Mouse (Mus musculus) heart, postnatal 36 days (tissue): ENCODE measurements around the gene Syn2. TPM values are rescaled to one million over a fixed set of nuclear protein-coding genes. Genes with fewer than 3 reads are reported as not detected.

ENCODE experiments used
- DNase-seq, 2 experiments: peaks; one replicate each; pipeline ENCODE4 v3.0.0; 2021 to 2022
- intact Hi-C: fragments of 180-260 bp; cut with DNase I; formaldehyde crosslinking; loops from one replicate; pipeline ENCODE4 v1.15.1; 2025
- total RNA-seq, 2 experiments: library from RNA; stranded (reverse); gene quantifications; 2 replicates each; pipeline ENCODE4 v1.2.3; 2021

Gene Syn2
- total RNA-seq, 2 experiments from 2014 or later: 3.4 to 5.7 TPM

DNA sequence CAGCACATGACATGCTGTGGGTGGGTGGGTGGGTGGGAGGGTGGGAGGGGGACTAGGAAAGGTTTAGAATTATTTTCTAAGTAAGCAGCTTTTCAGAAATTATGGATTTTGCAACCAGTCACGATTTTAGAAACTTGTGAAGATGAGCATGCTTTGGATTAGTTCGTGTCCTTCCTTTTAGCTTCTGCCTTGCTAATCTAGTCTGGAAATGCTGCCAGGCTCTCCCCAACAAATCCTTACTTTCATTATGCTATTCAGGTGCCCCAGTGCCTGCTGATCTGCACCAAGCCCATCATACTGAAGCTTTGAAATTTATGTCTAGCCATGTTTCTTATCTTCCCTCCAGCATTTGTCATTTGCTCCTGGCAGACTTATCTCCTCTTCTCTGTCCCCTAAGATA, 34.8 kb downstream of the Syn2 start:
- no peak for DNase-seq
- intact Hi-C loops: no loop called here

GRCm38 (mm10) chr6:115174845-115175244, 40.1 kb downstream of the Syn2 start:
- DNase-seq: peak in 1 of 2 experiments; percentile 12
- intact Hi-C loops: loop anchor here (1.0 to 2.0 kb wide), 3 partner anchors 50 to 364 kb away; no protein-coding TSS in a partner anchor

DNA sequence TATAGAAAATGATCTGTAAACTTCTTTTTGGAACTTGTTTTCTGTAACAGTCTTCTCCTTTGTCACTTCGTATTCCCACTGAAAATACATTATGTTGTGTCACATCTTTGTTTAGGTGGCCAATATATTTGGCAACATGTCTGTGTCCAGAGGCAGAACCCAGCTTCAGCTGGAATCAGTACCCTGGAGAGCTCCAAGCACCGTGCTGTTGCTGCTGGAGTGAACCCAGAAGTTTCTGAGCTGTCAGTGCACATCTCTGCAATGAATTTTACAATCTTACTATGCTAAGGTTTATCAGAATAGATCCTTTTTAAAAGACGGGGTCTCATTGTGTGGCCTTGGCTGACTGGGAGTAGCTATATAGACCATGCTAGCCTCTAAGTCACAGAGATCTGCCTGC, 44.1 kb downstream of the Syn2 start:
- intact Hi-C loops: no loop called here
- DNase-seq: peak; percentile 13 to 30

GRCm38 (mm10) chr6:115181094-115181493, 46.4 kb downstream of the Syn2 start:
- no peak for DNase-seq
- intact Hi-C loops: no loop called here

DNA sequence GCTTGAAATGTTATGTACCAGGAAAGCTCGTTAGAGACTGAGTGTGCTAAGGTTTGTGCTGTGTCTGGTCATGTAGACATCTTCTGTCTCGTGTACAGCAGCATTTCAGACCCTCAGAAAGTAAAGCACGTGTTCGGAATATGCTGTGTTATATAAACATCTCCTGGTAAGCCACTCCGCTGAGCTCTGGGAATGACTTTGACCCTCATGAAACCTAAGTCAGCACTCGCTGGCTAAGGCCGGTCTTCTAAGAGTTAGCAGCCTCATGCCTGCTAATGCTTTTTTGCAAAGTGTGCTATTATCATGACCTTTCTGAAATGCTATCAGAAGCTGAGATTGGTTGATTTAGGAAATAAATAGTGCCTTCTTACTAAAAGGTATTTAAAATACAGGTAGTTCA, 56.4 kb downstream of the Syn2 start:
- intact Hi-C loops: no loop called here
- DNase-seq: no peak

- intact Hi-C loops: no loop called here
- no peak for DNase-seq
These were observed 66.1 kb downstream of the Syn2 start for GRCm38 (mm10) chr6:115200753-115201152.

GRCm38 (mm10) chr6:115203029-115203428, 68.3 kb downstream of the Syn2 start:
- intact Hi-C loops: no loop called here
- no peak for DNase-seq

- intact Hi-C loops: no loop called here
- no peak for DNase-seq
These were observed 75.5 kb downstream of the Syn2 start for GRCm38 (mm10) chr6:115210187-115210586.

GRCm38 (mm10) chr6:115210820-115211219, 76.1 kb downstream of the Syn2 start:
- intact Hi-C loops: no loop called here
- no peak for DNase-seq

DNA sequence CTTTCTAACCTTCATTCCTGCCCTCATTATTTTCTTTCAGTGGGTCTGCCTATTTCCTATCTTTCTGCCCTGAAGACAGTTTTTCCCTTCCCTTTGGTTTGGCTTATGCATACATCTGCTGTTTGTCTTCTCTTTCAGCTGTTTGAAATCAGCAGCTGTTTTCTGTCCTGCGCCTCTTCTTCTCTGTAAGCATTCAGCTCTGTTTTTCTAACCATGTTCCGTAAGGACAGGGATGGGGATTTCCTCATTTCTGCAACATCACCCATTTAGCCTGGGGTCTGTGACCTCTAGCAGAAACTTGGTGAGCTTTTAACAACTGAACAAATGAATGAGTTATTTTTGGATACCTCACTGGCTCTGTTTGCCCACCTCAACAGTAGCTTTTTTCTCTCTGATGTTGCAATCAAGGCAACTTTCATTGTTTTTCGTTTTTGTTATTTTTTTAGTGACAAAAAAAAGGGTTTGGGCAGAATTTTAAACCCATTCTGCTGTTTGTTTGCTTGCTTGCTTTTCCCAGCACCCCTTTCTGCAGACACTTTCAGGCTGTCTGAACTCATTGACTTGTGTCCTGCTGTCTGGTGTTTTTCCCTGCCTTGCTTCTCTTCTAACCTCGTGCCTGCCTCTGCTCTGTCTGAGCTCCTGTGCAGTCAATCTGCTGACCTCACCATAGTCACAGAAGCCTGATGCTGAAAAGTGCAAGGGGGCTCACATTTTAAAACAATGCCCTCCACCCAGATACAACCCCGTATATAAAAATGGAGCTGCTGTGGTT, 77.6 kb downstream of the Syn2 start:
- DNase-seq: no peak
- intact Hi-C loops: no loop called here

DNA sequence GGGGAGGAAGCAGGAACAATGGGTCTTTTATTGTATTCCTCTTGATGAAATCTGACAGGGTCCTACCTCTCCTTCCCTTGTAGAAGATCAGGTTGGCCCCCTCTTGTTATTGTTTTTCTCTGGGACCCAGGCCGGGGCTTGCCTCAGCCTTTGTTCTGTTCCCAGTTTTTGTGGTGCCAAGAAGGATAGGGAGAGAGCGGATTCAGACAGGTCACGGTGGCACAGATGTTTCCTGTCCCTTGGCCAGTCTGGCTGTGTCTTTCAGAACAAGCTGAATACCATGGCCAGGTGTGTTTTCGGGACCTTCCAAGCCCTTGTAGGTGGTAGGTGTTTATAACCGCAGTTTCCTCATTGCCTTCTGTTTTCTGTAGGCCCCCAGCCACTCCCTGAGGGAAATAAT, 78.4 kb downstream of the Syn2 start:
- intact Hi-C loops: no loop called here
- DNase-seq: no peak

GRCm38 (mm10) chr6:115221215-115221641, 86.5 kb downstream of the Syn2 start:
- intact Hi-C loops: no loop called here
- DNase-seq: no peak

DNA sequence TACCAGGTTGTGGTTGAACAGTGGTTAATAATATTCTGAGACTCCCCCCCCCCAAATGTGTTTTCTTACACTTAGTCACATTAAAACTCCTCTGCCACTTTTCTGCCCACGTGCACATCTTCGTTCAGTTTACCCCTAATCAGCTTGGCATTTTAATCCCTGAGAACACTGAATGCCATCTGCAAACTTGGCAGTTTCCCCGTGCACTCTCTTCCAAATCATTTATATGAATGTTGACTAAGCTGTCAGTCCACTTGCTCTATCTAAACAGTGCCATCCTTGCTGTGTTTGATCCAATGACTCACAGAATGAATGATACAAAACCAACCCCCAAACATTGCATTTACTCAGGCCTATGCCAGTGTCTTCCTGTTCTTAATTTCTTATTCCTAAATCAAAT, 90.8 kb downstream of the Syn2 start:
- intact Hi-C loops: loop anchor here (2.0 kb wide), 1 partner anchor 51 kb away; no protein-coding TSS in a partner anchor
- DNase-seq: no peak

- intact Hi-C loops: loop anchor here (1.0 kb wide), 2 partner anchors 41 to 312 kb away; no protein-coding TSS in a partner anchor
- no peak for DNase-seq
These were observed 92.3 kb downstream of the Syn2 start, which contains the start of gene Gm17482 for GRCm38 (mm10) chr6:115227043-115227442. Gene Gm17482, plus strand, starts transcription at chr6:115227343.

GRCm38 (mm10) chr6:115227529-115227928, 92.8 kb downstream of the Syn2 start:
- intact Hi-C loops: loop anchor here (1.0 kb wide), 2 partner anchors 41 to 312 kb away; no protein-coding TSS in a partner anchor
- peak; percentile 84 to 85 for DNase-seq

DNA sequence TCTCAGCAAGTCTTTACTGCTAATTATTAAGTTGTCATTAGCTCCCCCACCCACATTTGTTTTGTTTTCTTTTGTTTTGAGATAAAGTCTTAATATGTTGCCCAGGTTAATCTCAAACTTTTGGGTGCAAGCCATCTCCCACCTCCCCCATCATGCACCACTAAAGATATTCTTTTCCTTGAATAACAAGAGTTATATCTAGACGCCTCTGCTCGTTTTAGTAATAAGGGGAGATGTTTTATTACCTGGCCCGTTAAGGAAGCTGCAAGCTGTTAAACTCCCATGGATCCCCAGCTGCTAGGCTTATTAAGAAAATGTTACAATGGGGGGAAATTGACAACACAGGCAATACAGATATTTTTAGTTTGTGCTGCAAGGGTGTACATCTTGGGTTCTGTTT, 95.9 kb downstream of the Syn2 start:
- intact Hi-C loops: loop anchor here (5.0 to 10.0 kb wide), 3 partner anchors 132 to 1414 kb away; partner anchors contain the start of genes Cand2 and Pparg
- no peak for DNase-seq

GRCm38 (mm10) chr6:115231836-115232235, 97.1 kb downstream of the Syn2 start:
- DNase-seq: no peak
- intact Hi-C loops: loop anchor here (5.0 to 10.0 kb wide), 3 partner anchors 130 to 1413 kb away; partner anchors contain the start of genes Cand2 and Pparg

GRCm38 (mm10) chr6:115232562-115232961, 97.9 kb downstream of the Syn2 start:
- DNase-seq: no peak
- intact Hi-C loops: loop anchor here (5.0 to 10.0 kb wide), 3 partner anchors 130 to 1412 kb away; partner anchors contain the start of genes Cand2 and Pparg

GRCm38 (mm10) chr6:115238031-115239027, 103.6 kb downstream of the Syn2 start:
- DNase-seq: peak; percentile 58 to 62
- intact Hi-C loops: loop anchor here (10.0 kb wide), 1 partner anchor 1406 kb away; no protein-coding TSS in a partner anchor

DNA sequence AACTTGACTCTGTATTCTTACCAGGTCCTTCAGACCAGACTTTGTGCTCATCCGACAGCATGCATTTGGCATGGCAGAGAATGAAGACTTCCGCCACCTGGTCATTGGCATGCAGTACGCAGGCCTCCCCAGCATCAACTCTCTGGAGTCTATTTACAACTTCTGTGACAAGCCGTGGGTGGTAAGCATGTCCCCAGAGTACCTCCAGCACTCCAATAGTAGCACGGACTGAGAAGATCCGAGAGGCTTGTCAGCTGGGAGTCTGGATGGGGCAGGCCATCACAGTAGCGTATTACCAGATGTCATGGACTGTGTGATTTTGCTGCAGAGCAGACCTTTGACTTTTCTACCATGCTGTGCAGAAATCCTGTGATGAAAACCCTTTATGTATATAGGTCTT, 104.6 kb downstream of the Syn2 start:
- DNase-seq: no peak
- intact Hi-C loops: loop anchor here (10.0 kb wide), 1 partner anchor 1405 kb away; no protein-coding TSS in a partner anchor
